Comparison of ENCODE assay signal across 27 mouse cellular contexts in the genomic region with DNA sequence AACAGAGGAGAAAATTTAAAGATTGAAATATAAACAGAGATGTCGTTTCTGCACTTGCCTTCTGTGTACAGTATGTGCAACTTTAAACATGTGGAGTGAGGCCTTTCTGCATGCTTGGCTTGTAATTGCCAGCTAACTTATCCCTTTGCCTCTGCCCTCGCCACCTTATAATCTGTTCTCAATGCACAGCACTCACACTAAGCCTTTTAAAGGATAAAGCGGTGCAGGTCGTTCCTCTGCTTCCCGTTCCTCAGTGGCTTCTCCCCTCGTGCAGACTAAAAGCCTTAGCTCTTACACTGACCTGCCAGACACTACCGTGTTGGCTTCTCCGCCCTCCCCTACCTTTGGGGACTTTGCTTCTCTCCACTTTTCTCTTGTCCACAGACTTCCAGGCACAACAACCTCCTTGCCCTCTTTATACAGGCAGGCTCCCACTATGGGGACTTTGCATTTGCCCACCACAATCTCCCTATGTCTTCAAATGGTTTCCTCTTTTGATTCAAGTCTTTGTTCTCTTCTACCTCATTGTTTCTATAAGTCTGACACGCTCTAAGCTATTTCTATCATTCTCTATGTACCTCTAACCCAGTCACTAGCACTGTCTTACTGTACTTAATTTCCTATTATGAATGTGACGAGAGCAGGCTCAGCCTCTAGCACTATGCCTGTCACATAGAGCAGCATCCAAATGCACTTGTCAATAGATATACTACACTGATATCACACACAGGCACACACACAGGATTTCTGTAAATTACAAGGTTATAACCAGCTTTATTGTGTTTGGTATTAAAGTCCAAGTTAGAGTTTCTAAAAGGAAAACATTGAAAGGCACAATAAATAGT.
DNase-seq lines count a peak whose midpoint lies in the region; ATAC-seq lines count a peak whose summit lies in the region.
"Had no signal": no experiment of that assay in that cellular context is flagged by ENCODE, and none has a peak within 500 bp of the region (broad histone marks: within the 10 kb centered on the region; RNA-seq: fewer than 3 reads in every experiment).

No protein-coding gene starts in this region.

- 0 out of 2 replicates have a peak overlapping the region, but pooled peaks have one; percentile 34 for H3K27ac ChIP-seq in neural tube, embryonic 13.5 days (replicated peaks)
- H3K27ac ChIP-seq in forebrain, embryonic 16.5 days (ENCODE audit: low read length), result no peak overlapping the region
- peak overlapping the region; percentile 27; the same call in 1 of the 2 replicates for H3K27ac ChIP-seq in midbrain, embryonic 14.5 days (replicated peaks; ENCODE audit: low read depth, low read length)
- H3K27ac ChIP-seq: embryonic facial prominence, embryonic 12.5 days; heart, adult 2 months; heart, embryonic 15.5 days; kidney, postnatal 0 days; limb, embryonic 10.5 days; liver, embryonic 15.5 days; lung, embryonic 15.5 days had no signal

- no peaks in the 10 kb centered on the region; the same call in 1 of the 2 replicates for H3K4me1 ChIP-seq in neural tube, embryonic 13.5 days (replicated peaks)
- H3K4me1 ChIP-seq in forebrain, embryonic 16.5 days (replicated peaks; ENCODE audit: control insufficient read depth, insufficient read depth, low read length), result peaks cover 3% of the 10 kb centered on the region
- H3K4me1 ChIP-seq in midbrain, embryonic 14.5 days (ENCODE audit: control insufficient read depth, insufficient read depth, low read length), result 0 out of 2 replicates have a peak, but pooled peaks cover 3% of the 10 kb centered on the region
- H3K4me1 ChIP-seq: heart, embryonic 15.5 days; limb, embryonic 10.5 days; liver, embryonic 15.5 days; lung, embryonic 15.5 days had no signal

- WGBS in neural tube, embryonic 13.5 days, result 73% methylated on average over 10 of the region's 10 CpGs
- 23% methylated on average over 10 of the region's 10 CpGs for WGBS in forebrain, embryonic 16.5 days
- WGBS in midbrain, embryonic 14.5 days, result 21% methylated on average over 10 of the region's 10 CpGs

- no peaks in the 10 kb centered on the region for H3K9me3 ChIP-seq in neural tube, embryonic 13.5 days
- no peaks in the 10 kb centered on the region for H3K9me3 ChIP-seq in forebrain, embryonic 16.5 days (ENCODE audit: control insufficient read depth, low read length)
- H3K9me3 ChIP-seq in midbrain, embryonic 14.5 days (ENCODE audit: control insufficient read depth, low read length), result no peaks in the 10 kb centered on the region
- H3K9me3 ChIP-seq: embryonic facial prominence, embryonic 12.5 days; heart, embryonic 15.5 days; limb, embryonic 10.5 days; liver, embryonic 15.5 days; lung, embryonic 15.5 days had no signal

- H3K27me3 ChIP-seq in neural tube, embryonic 13.5 days, result no peaks in the 10 kb centered on the region
- no peaks in the 10 kb centered on the region for H3K27me3 ChIP-seq in forebrain, embryonic 16.5 days (replicated peaks; ENCODE audit: control insufficient read depth, insufficient read depth, low read length)
- no peaks in the 10 kb centered on the region for H3K27me3 ChIP-seq in midbrain, embryonic 14.5 days (ENCODE audit: control insufficient read depth, insufficient read depth, low read length)
- H3K27me3 ChIP-seq: embryonic facial prominence, embryonic 12.5 days; heart, embryonic 15.5 days; liver, embryonic 15.5 days; lung, embryonic 15.5 days had no signal

- intact Hi-C loops in gastrocnemius, postnatal 36 days (cut with DNase I), result no loop called here

- no peak for DNase-seq in neural tube, embryonic 10.5 days (ENCODE audit: extremely low spot score, low spot score)
- peak; percentile 39 for DNase-seq in midbrain, embryonic 14.5 days
- DNase-seq in retina, postnatal 1 day, result peak; percentile 53
- DNase-seq in cerebellum, postnatal 4 days (ENCODE audit: low spot score in 2 of 2), result no peak
- no peak for DNase-seq in gastrocnemius, postnatal 36 days
- no peak for DNase-seq in natural killer cell, adult 2 months (ENCODE audit: low spot score in 2 of 2)
- DNase-seq: adrenal gland, adult 2 months; cerebellum, adult 11-12 months; cerebellum, postnatal 14 days; gastrocnemius, postnatal 14 days; heart, adult 2 months; heart, postnatal 4 days; kidney, adult 18-20 months; liver; lung, postnatal 36 days; thymus, postnatal 25 days had no signal

- H3K9ac ChIP-seq in neural tube, embryonic 13.5 days, result no peak overlapping the region
- H3K9ac ChIP-seq in forebrain, embryonic 16.5 days (replicated peaks; ENCODE audit: low read depth, low read length), result 0 out of 2 replicates have a peak overlapping the region, but pooled peaks have one; percentile 23
- H3K9ac ChIP-seq in midbrain, embryonic 14.5 days (replicated peaks; ENCODE audit: low read length), result no peak overlapping the region
- H3K9ac ChIP-seq: embryonic facial prominence, embryonic 12.5 days; heart, embryonic 15.5 days; liver, embryonic 15.5 days; lung, embryonic 15.5 days had no signal

- no peak overlapping the region for H3K4me3 ChIP-seq in neural tube, embryonic 13.5 days
- H3K4me3 ChIP-seq in forebrain, embryonic 16.5 days (replicated peaks; ENCODE audit: low read length), result no peak overlapping the region
- no peak overlapping the region for H3K4me3 ChIP-seq in midbrain, embryonic 14.5 days (replicated peaks; ENCODE audit: low read depth, low read length)
- H3K4me3 ChIP-seq: embryonic facial prominence, embryonic 12.5 days; erythroblast, embryonic 14.5 days; heart, adult 2 months; heart, embryonic 15.5 days; limb, embryonic 10.5 days; liver, embryonic 15.5 days; lung, embryonic 15.5 days; myocyte had no signal

- ATAC-seq in neural tube, embryonic 13.5 days (ENCODE audit: low read depth), result no peak
- ATAC-seq in forebrain, embryonic 16.5 days, result no peak
- ATAC-seq in midbrain, embryonic 14.5 days (ENCODE audit: low FRiP score, low TSS enrichment), result peak; percentile 37; the same call in 1 of the 2 replicates
- ATAC-seq: inflammation-experienced regulatory T-cells, adult 6 months had no signal

- no peaks in the 10 kb centered on the region for H3K36me3 ChIP-seq in neural tube, embryonic 13.5 days
- H3K36me3 ChIP-seq in forebrain, embryonic 16.5 days (ENCODE audit: control insufficient read depth, insufficient read depth), result no peaks in the 10 kb centered on the region
- H3K36me3 ChIP-seq in midbrain, embryonic 14.5 days (ENCODE audit: control insufficient read depth, insufficient read depth, low read length), result no peaks in the 10 kb centered on the region
- H3K36me3 ChIP-seq: embryonic facial prominence, embryonic 12.5 days; heart, embryonic 15.5 days; limb, embryonic 10.5 days; liver, embryonic 15.5 days; lung, embryonic 15.5 days had no signal

- no peak overlapping the region for H3K4me2 ChIP-seq in neural tube, embryonic 13.5 days
- H3K4me2 ChIP-seq in forebrain, embryonic 16.5 days (ENCODE audit: low read length), result no peak overlapping the region
- H3K4me2 ChIP-seq in midbrain, embryonic 14.5 days (ENCODE audit: low read length), result 0 out of 2 replicates have a peak overlapping the region, but pooled peaks have one; percentile 3
- H3K4me2 ChIP-seq: embryonic facial prominence, embryonic 12.5 days; heart, embryonic 15.5 days; liver, embryonic 15.5 days; lung, embryonic 15.5 days had no signal

Comparison
In these comparisons a context has a peak if more than half of its experiments do, and no peak if none do; other contexts are left out.
1. DNase-seq: peak in midbrain, embryonic 14.5 days (single experiment) and retina, postnatal 1 day (single experiment); none in neural tube, embryonic 10.5 days (single experiment), cerebellum, postnatal 4 days (0 of 2), gastrocnemius, postnatal 36 days (0 of 2) and natural killer cell, adult 2 months (0 of 2).